Mouse (Mus musculus): ENCODE measurements around the gene Rabl6. TPM values are rescaled to one million over a fixed set of nuclear protein-coding genes. Genes with fewer than 3 reads are reported as not detected.

The Rabl6 gene
- polyA plus RNA-seq, 1 experiment from 2014 or later: 69.6 TPM

- no peaks in the 10 kb centered on the region for H3K9me3 ChIP-seq
- DNase-seq (ENCODE audit: low spot score): no peak
- H3K27ac ChIP-seq: no peak overlapping the region
- peaks cover 21% of the 10 kb centered on the region for H3K4me1 ChIP-seq
- no peak overlapping the region for H3K4me3 ChIP-seq
- 93% methylated on average over 8 of the region's 8 CpGs for WGBS
- H3K27me3 ChIP-seq (ENCODE audit: insufficient read depth, poor library complexity, severe bottlenecking): no peaks in the 10 kb centered on the region
- H3K36me3 ChIP-seq: peaks cover 94% of the 10 kb centered on the region
Observed at GRCm38 (mm10) chr2:25587290-25587689, 21.0 kb downstream of the Rabl6 start.

- no peak overlapping the region for H3K27ac ChIP-seq
- H3K9me3 ChIP-seq: no peaks in the 10 kb centered on the region
- peaks cover 37% of the 10 kb centered on the region for H3K4me1 ChIP-seq
- H3K27me3 ChIP-seq (ENCODE audit: insufficient read depth, poor library complexity, severe bottlenecking): peaks cover 8% of the 10 kb centered on the region
- no peak overlapping the region for H3K4me3 ChIP-seq
- peaks cover 77% of the 10 kb centered on the region for H3K36me3 ChIP-seq
- WGBS: 88% methylated on average over 3 of the region's 3 CpGs
- DNase-seq (ENCODE audit: low spot score): no peak
Observed at GRCm38 (mm10) chr2:25585601-25586000, 22.7 kb downstream of the Rabl6 start.

GRCm38 (mm10) chr2:25584856-25585255, 23.5 kb downstream of the Rabl6 start:
- peaks cover 39% of the 10 kb centered on the region for H3K4me1 ChIP-seq
- no peaks in the 10 kb centered on the region for H3K9me3 ChIP-seq
- H3K27me3 ChIP-seq (ENCODE audit: insufficient read depth, poor library complexity, severe bottlenecking): peaks cover 16% of the 10 kb centered on the region
- H3K27ac ChIP-seq: no peak overlapping the region
- 84% methylated on average over 4 of the region's 4 CpGs for WGBS
- peaks cover 70% of the 10 kb centered on the region for H3K36me3 ChIP-seq
- no peak for DNase-seq (ENCODE audit: low spot score)
- H3K4me3 ChIP-seq: no peak overlapping the region

- Histone ChIP-seq H3K36me3 (peaks cover 63% of the 10 kb centered on the region), H3K4me3 (no peak overlapping the region), H3K27ac (no peak overlapping the region), H3K4me1 (peaks cover 46% of the 10 kb centered on the region), H3K9me3 (no peaks in the 10 kb centered on the region), H3K27me3 (ENCODE audit: insufficient read depth, poor library complexity, severe bottlenecking) (peaks cover 23% of the 10 kb centered on the region)
- 98% methylated on average over 3 of the region's 3 CpGs for WGBS
- no peak for DNase-seq (ENCODE audit: low spot score)
Observed at GRCm38 (mm10) chr2:25584152-25584551, 24.2 kb downstream of the Rabl6 start.

- no peak overlapping the region for H3K4me3 ChIP-seq
- 68% methylated on average over 4 of the region's 4 CpGs for WGBS
- H3K36me3 ChIP-seq: peaks cover 59% of the 10 kb centered on the region
- DNase-seq (ENCODE audit: low spot score): no peak
- no peaks in the 10 kb centered on the region for H3K9me3 ChIP-seq
- no peak overlapping the region for H3K27ac ChIP-seq
- H3K4me1 ChIP-seq: peaks cover 51% of the 10 kb centered on the region
- peaks cover 29% of the 10 kb centered on the region for H3K27me3 ChIP-seq (ENCODE audit: insufficient read depth, poor library complexity, severe bottlenecking)
Observed at GRCm38 (mm10) chr2:25583571-25583970, 24.8 kb downstream of the Rabl6 start.

GRCm38 (mm10) chr2:25583120-25583481, 25.2 kb downstream of the Rabl6 start:
- DNase-seq (ENCODE audit: low spot score): no peak
- no peak overlapping the region for H3K4me3 ChIP-seq
- no peaks in the 10 kb centered on the region for H3K9me3 ChIP-seq
- peaks cover 54% of the 10 kb centered on the region for H3K36me3 ChIP-seq
- peaks cover 33% of the 10 kb centered on the region for H3K27me3 ChIP-seq (ENCODE audit: insufficient read depth, poor library complexity, severe bottlenecking)
- H3K27ac ChIP-seq: no peak overlapping the region
- peaks cover 54% of the 10 kb centered on the region for H3K4me1 ChIP-seq
- WGBS: 90% methylated on average over 6 of the region's 6 CpGs

- DNase-seq (ENCODE audit: low spot score): no peak
Observed at GRCm38 (mm10) chr2:25582466-25583119, 25.7 kb downstream of the Rabl6 start.

GRCm38 (mm10) chr2:25581901-25582301, 26.4 kb downstream of the Rabl6 start:
- H3K4me1 ChIP-seq: peaks cover 60% of the 10 kb centered on the region
- 30% methylated on average over 6 of the region's 6 CpGs for WGBS
- H3K27me3 ChIP-seq (ENCODE audit: insufficient read depth, poor library complexity, severe bottlenecking): peaks cover 45% of the 10 kb centered on the region
- H3K4me3 ChIP-seq: peak overlapping the region; percentile 52; the same call in 1 of the 2 replicates
- H3K27ac ChIP-seq: no peak overlapping the region
- H3K9me3 ChIP-seq: no peaks in the 10 kb centered on the region
- peaks cover 42% of the 10 kb centered on the region for H3K36me3 ChIP-seq
- DNase-seq (ENCODE audit: low spot score): no peak

More at GRCm38 (mm10) chr2:25582466-25583119, 25.7 kb downstream of the Rabl6 start:
- Histone ChIP-seq H3K27ac (no peak overlapping the region), H3K27me3 (ENCODE audit: insufficient read depth, poor library complexity, severe bottlenecking) (peaks cover 38% of the 10 kb centered on the region), H3K4me3 (no peak overlapping the region), H3K9me3 (no peaks in the 10 kb centered on the region), H3K36me3 (peaks cover 49% of the 10 kb centered on the region), H3K4me1 (peaks cover 59% of the 10 kb centered on the region)
- 56% methylated on average over 12 of the region's 12 CpGs for WGBS

GRCm38 (mm10) chr2:25581294-25581864, 26.9 kb downstream of the Rabl6 start, which contains the start of gene Ajm1:
TSS of gene Ajm1 (minus strand) at chr2:25581757.
- Histone ChIP-seq H3K27me3 (ENCODE audit: insufficient read depth, poor library complexity, severe bottlenecking) (peaks cover 50% of the 10 kb centered on the region), H3K4me1 (peaks cover 57% of the 10 kb centered on the region), H3K27ac (no peak within 1 kb of the TSS), H3K36me3 (peaks cover 37% of the 10 kb centered on the region), H3K9me3 (no peaks in the 10 kb centered on the region), H3K4me3 (peak within 1 kb of the TSS; percentile 52)
- 7% methylated on average over 19 of the region's 19 CpGs for WGBS
- no peak for DNase-seq (ENCODE audit: low spot score)

GRCm38 (mm10) chr2:25580621-25581101, 27.7 kb downstream of the Rabl6 start:
- Histone ChIP-seq H3K9me3 (no peaks in the 10 kb centered on the region), H3K27ac (no peak overlapping the region), H3K36me3 (peaks cover 31% of the 10 kb centered on the region), H3K27me3 (ENCODE audit: insufficient read depth, poor library complexity, severe bottlenecking) (peaks cover 58% of the 10 kb centered on the region), H3K4me1 (peaks cover 61% of the 10 kb centered on the region), H3K4me3 (0 out of 2 replicates have a peak overlapping the region, but pooled peaks have one; percentile 52)
- 46% methylated on average over 6 of the region's 6 CpGs for WGBS
- no peak for DNase-seq (ENCODE audit: low spot score)

GRCm38 (mm10) chr2:25579737-25580460, 28.4 kb downstream of the Rabl6 start:
- Histone ChIP-seq H3K27me3 (ENCODE audit: insufficient read depth, poor library complexity, severe bottlenecking) (peaks cover 61% of the 10 kb centered on the region), H3K9me3 (no peaks in the 10 kb centered on the region), H3K36me3 (peaks cover 23% of the 10 kb centered on the region), H3K4me3 (peak overlapping the region; percentile 41), H3K27ac (no peak overlapping the region), H3K4me1 (peaks cover 66% of the 10 kb centered on the region)
- WGBS: 6% methylated on average over 27 of the region's 27 CpGs
- DNase-seq (ENCODE audit: low spot score): no peak

GRCm38 (mm10) chr2:25578796-25579736, 29.3 kb downstream of the Rabl6 start:
- no peak overlapping the region for H3K27ac ChIP-seq
- no peaks in the 10 kb centered on the region for H3K9me3 ChIP-seq
- peak overlapping the region; percentile 49 for H3K4me3 ChIP-seq
- 5% methylated on average over 77 of the region's 77 CpGs for WGBS
- peaks cover 61% of the 10 kb centered on the region for H3K27me3 ChIP-seq (ENCODE audit: insufficient read depth, poor library complexity, severe bottlenecking)
- H3K4me1 ChIP-seq: peaks cover 68% of the 10 kb centered on the region
- DNase-seq (ENCODE audit: low spot score): no peak
- peaks cover 15% of the 10 kb centered on the region for H3K36me3 ChIP-seq

Data from heart, embryonic 10.5 days (tissue).